Mouse (Mus musculus) olfactory bulb, adult 2 months (tissue): Measurements from ENCODE around the gene Skp2. TPM values are rescaled to one million over a fixed set of nuclear protein-coding genes. Genes with fewer than 3 reads are reported as not detected.

Source experiments
- H3K27ac ChIP-seq: fragments of 200-500 bp; 2 replicates; pipeline ENCODE4 v1.5.1; 2012; ENCODE audit warnings: low read depth, low read length; ENCODE audit not compliant: insufficient read depth
- H3K4me1 ChIP-seq: fragments of 200-500 bp; 2 replicates; pipeline ENCODE4 v1.6.1; 2012; ENCODE audit warnings: low read length; ENCODE audit not compliant: control insufficient read depth, insufficient read depth
- H3K4me3 ChIP-seq: fragments of 200-500 bp; 2 replicates; pipeline ENCODE4 v1.5.1; 2012; ENCODE audit warnings: mild to moderate bottlenecking, low read depth, low read length, moderate library complexity; ENCODE audit not compliant: insufficient read depth
- CTCF ChIP-seq: fragments of 200-500 bp; IDR thresholded peaks from 2 replicates; pipeline ENCODE4 v1.5.1; 2012; ENCODE audit warnings: low read depth, mild to moderate bottlenecking, low read length, moderate library complexity; ENCODE audit not compliant: insufficient read depth
- POLR2A ChIP-seq: fragments of 200-500 bp; IDR thresholded peaks from 2 replicates; pipeline ENCODE4 v1.6.1; 2012; ENCODE audit warnings: mild to moderate bottlenecking, low read depth, low read length, moderate library complexity; ENCODE audit not compliant: insufficient read depth
- WGBS: fragments of 180-500 bp; shearing (Covaris S2); methylation state at CpG from one replicate; pipeline ENCODE4 v1.1.7; 2018; 5-methylcytosine and 5-hydroxymethylcytosine counted together
- polyA plus RNA-seq: library from polyadenylated mRNA; stranded (reverse); fragments of >200 nt; gene quantifications from 2 replicates; pipeline ENCODE4 v1.2.4, GENCODE M21; 2012; ENCODE audit warnings: low replicate concordance; ENCODE audit not compliant: missing spikeins, insufficient read depth, insufficient read length

The Skp2 gene
- polyA plus RNA-seq, 1 experiment = not detected

DNA sequence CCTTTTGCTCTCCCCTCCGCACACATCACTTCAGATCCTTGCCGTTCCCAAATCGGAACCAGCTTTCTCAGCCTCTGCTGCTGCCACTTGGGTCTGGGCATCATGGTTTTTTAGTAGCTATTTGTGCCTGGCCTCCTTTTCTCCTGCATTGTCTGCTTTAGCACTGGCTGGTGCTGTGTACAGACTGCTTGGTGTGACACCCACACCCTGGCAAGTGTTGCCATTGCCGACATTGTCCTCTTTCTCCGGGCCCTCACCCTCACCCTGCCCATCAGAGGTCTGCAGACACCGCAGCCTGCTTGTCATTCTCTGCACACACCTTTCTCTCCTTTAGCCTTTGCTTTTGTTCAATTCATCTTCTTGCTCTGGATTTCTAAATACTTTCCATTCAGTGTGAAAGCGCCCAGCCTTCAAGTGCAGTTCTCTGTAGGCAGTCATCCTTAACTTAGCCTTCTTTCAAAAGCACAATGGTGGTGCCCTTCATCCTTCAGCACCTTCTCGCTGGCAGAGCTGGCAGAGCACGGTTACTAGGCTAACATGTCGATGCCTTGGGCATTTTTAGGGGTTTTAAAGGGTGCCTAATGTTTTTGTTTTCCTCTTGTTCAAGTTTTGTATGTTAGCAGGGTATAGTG is 54.7 kb downstream of the Skp2 start:
- Histone ChIP-seq H3K4me3 (no peak overlapping the region), H3K27ac (peak overlapping the region; percentile 17; the same call in 1 of the 2 replicates), H3K4me1 (peaks cover 7% of the 10 kb centered on the region; the same call in 1 of the 2 replicates)
- 45% methylated on average over 10 of the region's 10 CpGs for whole genome bisulfite sequencing
- TF ChIP-seq POLR2A (no peak), CTCF (no peak)

DNA sequence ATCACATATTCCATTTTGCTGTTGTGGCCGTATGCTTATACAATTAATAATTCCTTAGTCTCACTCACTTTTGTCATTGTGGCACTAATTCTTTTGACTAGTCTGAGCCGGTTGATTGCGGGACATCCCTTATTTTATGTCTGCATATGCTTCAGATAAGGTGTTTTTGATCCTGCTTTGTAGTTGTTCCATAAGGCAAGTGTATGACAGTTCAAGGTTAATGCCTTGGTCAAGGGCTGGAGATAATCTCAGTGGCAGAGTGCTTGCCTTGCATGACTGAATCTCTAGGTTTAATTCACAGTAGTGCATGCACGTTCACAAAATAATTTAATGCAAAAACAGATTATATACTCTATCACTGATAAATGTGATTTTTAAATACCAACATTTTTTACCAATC is 58.4 kb downstream of the Skp2 start:
- no peak for TF ChIP-seq CTCF
- no peak for TF ChIP-seq POLR2A
- no peak overlapping the region for H3K4me3 ChIP-seq
- no peak overlapping the region for H3K27ac ChIP-seq
- 92% methylated on average over 4 of the region's 4 CpGs for WGBS
- H3K4me1 ChIP-seq = peaks cover 12% of the 10 kb centered on the region

DNA sequence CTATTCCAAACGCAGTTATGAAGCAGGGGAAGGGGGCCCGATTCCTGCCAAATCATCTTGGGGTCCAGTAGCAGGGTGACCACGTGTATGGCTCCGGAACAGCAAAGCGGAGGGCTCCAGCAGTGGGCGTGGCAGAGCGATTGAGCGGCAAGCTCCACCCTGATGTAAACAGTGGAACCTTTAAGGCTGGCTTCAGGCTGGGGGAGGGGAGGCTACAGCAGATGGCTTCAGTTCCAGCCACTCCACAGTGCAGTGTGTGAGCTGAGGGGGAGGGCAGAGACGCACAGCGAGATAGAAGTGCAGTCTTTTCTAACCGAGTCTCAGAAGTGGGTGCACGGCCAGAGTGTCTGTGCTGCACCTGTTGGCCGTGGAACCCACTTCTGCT is 60.9 kb downstream of the Skp2 start:
- 19% methylated on average over 13 of the region's 13 CpGs for WGBS
- H3K27ac ChIP-seq = no peak overlapping the region
- TF ChIP-seq CTCF (0 out of 2 replicates have a peak, but pooled peaks have one; percentile 0), POLR2A (no peak)
- peaks cover 5% of the 10 kb centered on the region for H3K4me1 ChIP-seq
- H3K4me3 ChIP-seq = no peak overlapping the region

DNA sequence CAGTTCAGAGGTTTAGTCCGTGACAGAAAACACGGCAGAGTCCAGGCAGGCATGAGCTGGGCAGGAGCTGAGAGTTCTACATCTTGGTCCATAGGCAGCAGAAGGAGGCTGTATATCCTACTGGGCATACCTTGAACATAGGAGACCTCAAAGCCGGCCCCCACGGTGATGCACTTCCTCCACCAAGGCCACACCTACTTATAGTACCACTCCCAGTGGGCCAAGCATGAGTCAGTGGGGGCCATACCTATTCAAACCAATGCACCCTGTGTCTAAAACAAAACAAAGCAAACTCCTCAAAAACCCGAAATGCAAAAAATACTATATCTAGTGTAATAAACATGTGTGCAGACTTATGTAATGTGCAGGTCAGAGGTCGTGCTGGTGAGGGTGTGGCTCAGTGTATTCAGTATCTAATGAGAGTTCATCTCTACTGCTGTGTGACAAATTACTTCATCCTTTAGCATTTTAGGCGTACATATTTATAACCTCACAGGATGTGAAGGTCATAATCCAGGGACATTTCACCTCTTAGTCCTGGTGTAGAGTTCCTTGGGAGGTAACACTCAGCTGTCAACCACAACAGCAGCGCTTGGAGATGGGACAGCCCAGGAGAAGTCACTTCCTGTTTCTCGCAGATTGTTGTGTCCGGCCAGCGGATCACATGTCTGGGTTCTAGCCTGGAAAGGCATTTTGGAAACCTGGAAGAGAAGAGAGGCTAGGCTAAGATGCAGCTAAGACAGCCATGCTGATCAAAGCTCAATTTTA is 61.4 kb downstream of the Skp2 start:
- TF ChIP-seq POLR2A = no peak
- TF ChIP-seq CTCF = 0 out of 2 replicates have a peak, but pooled peaks have one; percentile 1
- 84% methylated on average over 11 of the region's 11 CpGs for WGBS
- Histone ChIP-seq H3K4me3 (no peak overlapping the region), H3K4me1 (peaks cover 5% of the 10 kb centered on the region), H3K27ac (no peak overlapping the region)

DNA sequence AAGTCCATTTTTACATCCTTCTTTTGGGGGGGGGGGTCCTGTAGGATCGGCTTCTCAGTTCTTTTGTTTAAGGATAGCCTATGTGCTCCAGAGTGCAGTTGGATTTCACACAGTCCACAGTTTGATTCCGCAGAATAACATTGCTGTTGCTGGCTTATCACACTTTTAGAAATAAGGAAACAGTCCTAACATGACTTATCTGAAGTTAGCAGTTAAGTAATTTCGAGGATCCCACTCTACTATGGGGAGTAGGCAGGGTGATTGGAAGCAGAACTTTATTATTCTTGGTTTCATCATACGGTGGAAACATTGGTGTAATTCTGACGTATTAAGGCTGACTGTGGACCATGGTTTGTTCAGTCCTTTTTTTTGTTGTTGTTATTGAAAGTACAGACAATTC is 64.6 kb downstream of the Skp2 start:
- H3K27ac ChIP-seq = no peak overlapping the region
- no peak for TF ChIP-seq CTCF
- TF ChIP-seq POLR2A = no peak
- WGBS = 91% methylated on average over 5 of the region's 5 CpGs
- H3K4me1 ChIP-seq = peaks cover 11% of the 10 kb centered on the region
- no peak overlapping the region for H3K4me3 ChIP-seq

DNA sequence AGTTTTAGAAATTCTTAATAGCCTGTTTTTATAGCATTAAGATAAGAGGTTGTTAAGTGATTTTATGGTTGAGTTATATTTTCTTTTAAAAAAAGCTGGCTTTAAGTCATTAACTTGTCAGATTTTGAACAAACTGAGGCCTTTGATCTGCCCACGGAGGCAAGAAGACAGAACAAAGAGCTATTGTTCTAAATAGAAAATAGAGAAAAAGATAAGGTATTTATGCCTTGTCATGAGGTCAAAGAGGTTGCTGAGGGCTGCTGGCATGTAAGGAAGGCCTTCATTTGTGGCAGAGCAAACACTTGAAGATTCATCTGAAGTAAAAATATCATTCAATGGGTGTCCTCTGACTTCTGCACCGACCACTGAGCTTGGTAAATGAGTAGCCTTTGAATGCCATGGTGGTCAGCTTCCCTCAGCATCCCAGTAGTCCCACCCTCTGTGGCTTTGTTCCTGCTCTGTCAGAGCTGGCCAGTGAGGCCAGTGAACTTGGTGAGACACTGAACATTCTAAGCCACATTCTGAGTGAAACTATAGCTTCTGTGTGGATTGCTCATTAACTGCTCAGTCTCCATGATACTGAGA is 66.0 kb downstream of the Skp2 start:
- Histone ChIP-seq H3K4me3 (no peak overlapping the region), H3K4me1 (peaks cover 7% of the 10 kb centered on the region; the same call in 1 of the 2 replicates), H3K27ac (no peak overlapping the region)
- no peak for TF ChIP-seq CTCF
- no peak for TF ChIP-seq POLR2A
- 22% methylated on average over 2 of the region's 2 CpGs for WGBS

DNA sequence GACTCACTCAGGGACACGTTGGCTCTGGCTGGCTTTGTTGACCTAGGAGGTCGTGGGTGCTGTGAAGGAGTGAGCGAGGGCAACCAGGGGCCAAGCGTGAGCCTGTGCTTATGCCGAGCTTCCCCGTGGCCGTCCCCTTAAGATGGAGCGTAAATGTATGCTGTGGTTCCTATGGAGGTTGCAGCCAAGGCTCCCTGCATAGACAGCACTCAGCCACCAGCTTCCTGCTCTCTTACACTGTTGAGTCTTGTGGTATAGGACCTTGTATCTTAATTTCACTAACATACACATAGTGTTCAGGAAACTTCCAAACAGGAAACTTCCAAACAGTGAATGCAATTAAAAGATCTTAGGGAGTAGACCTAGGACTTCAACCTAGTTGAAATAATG is 66.5 kb downstream of the Skp2 start:
- 86% methylated on average over 8 of the region's 8 CpGs for WGBS

DNA sequence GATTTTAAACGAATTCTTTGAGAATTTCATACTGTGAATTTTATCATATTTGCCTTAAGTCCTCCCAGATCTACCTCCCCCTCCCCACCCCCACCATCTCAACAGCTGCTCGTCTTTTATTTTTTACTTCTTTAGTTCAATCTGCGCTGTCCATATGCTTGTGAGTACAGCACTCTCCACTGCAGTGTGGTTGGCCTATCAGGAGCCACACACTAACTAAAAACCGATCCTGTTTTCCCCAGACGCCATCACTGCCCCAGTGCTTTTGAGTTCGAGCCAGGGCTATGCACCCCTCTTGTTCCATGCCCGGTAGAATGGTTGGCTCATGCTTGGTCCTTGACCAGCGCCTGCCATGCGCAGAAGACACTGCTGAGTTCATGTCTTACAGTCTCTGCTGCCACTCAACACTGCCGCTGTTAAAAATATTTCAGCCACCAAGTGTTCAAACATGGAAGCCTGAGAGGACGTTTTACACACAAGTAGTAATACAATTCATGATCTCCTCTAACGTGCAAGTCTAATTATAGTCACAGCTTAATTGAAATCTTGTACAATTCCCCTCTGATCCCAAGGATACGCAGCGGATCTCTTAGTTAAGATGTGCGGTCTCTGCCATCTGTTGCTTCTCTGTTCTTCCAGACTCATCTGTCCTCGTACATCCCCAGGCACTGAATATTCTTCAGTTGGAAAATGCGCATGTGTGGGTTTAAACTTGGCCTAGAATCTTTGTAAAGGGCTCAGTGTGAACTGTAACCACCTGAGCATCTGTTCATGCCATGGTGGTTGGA is 67.1 kb downstream of the Skp2 start:
- peaks cover 6% of the 10 kb centered on the region; the same call in 1 of the 2 replicates for H3K4me1 ChIP-seq
- 86% methylated on average over 17 of the region's 17 CpGs for WGBS
- no peak overlapping the region for H3K27ac ChIP-seq
- no peak overlapping the region for H3K4me3 ChIP-seq
- TF ChIP-seq POLR2A (no peak), CTCF (no peak)

More for the DNA sequence above, 66.5 kb downstream of the Skp2 start:
- TF ChIP-seq POLR2A (no peak), CTCF (no peak)
- Histone ChIP-seq H3K4me1 (peaks cover 6% of the 10 kb centered on the region; the same call in 1 of the 2 replicates), H3K4me3 (no peak overlapping the region), H3K27ac (no peak overlapping the region)
